Mouse (Mus musculus): ENCODE data around the gene Olfr483.

Olfr483 gene

GRCm38 (mm10) chr7:108100549-108100948 lies at the start of gene Olfr483:
Gene Olfr483 (plus strand): TSS chr7:108100849.
- no peak for DNase-seq (ENCODE audit: low read depth, low spot score)

- DNase-seq (ENCODE audit: low read depth, low spot score): no peak
These were observed 33.4 kb upstream of the Olfr483 start, which contains the start of gene Olfr480 for GRCm38 (mm10) chr7:108067246-108067645. Gene Olfr480 (minus strand): TSS chr7:108067346.

GRCm38 (mm10) chr7:108079555-108079954 lies 21.1 kb upstream of the Olfr483 start, which contains the start of gene Olfr481:
Gene Olfr481 (plus strand): TSS chr7:108079855.
- no peak for DNase-seq (ENCODE audit: low read depth, low spot score)

GRCm38 (mm10) chr7:108097486-108097885 lies 3.2 kb upstream of the Olfr483 start, which contains the start of gene Olfr482:
Gene Olfr482 (minus strand): TSS chr7:108097586.
- no peak for DNase-seq (ENCODE audit: low read depth, low spot score)

GRCm38 (mm10) chr7:108120681-108121080 lies 20.0 kb downstream of the Olfr483 start:
- DNase-seq (ENCODE audit: low read depth, low spot score): no peak

- DNase-seq (ENCODE audit: low read depth, low spot score): no peak
These were observed 20.8 kb downstream of the Olfr483 start for GRCm38 (mm10) chr7:108121416-108121815.

GRCm38 (mm10) chr7:108127349-108127748 lies 26.7 kb downstream of the Olfr483 start, which contains the start of gene Olfr484:
Gene Olfr484 (minus strand): TSS chr7:108127449.
- DNase-seq (ENCODE audit: low read depth, low spot score): no peak
